Mouse (Mus musculus) E14TG2a.4 (cell line): ENCODE measurements at regions not wholly inside any gene's neighbourhood (a gene's known extent, or its start where the extent isn't known, plus 50 kb on each side); places are given as distances from the start of the nearest gene placed in this dataset.

Experiments used
- CTCF ChIP-seq: conservative IDR thresholded peaks from 2 replicates; pipeline ENCODE4 v1.5.1; 2014; ENCODE audit warnings: low read length
- NANOG ChIP-seq: IDR thresholded peaks from 2 replicates; pipeline ENCODE4 v1.6.1; 2014; ENCODE audit warnings: borderline replicate concordance, low read length, mixed read lengths
- POU5F1 ChIP-seq: IDR thresholded peaks from 2 replicates; pipeline ENCODE4 v1.6.1; 2014; ENCODE audit warnings: low read length, borderline replicate concordance

DNA sequence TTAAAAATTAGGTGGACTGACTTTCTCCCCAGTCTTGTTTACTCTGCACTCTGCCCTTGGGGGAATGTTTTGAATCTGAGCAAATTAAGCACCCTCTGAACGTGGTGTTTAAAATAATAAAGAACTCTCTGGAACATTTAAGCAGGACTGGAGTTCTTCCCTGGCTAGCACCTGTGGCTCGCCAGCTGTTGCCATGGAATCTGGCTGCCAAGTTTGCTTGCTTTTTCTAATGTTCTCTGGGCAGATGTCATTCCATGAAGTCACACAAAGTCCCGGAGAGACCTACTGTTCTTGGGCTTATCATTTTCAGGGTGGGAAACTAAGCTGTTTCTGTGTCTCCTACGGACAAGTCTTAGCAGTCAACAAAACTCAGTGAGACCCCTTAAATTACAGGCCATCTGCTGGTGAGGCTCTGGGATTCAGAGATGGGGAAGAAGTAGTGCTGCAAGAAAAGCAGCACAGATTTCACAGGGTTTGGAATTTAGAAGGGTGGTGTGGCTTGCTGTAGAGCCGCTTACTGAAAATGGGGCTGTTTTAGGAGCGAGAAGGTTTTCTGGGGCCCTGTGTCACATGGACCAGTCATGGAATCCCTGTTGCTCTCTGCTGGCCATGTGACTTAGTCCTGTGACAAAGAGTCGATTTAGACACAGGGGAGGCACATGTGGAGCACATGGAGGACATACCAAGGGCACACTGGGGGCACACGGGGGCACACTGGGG lies 98.7 kb downstream of the Gas1 start:
- TF ChIP-seq CTCF = no peak
- no peak for TF ChIP-seq NANOG
- TF ChIP-seq POU5F1 = no peak
